Mouse (Mus musculus): ENCODE results near the gene Tspyl4.
A peak's percentile ranks its signal among the peaks of the same experiment; 100 is the strongest.

Gene Tspyl4

GRCm38 (mm10) chr10:34326701-34327100 is 29.5 kb downstream of the Tspyl4 start:
- peak; percentile 16 for DNase-seq

GRCm38 (mm10) chr10:34327144-34327543 is 29.9 kb downstream of the Tspyl4 start:
- DNase-seq: no peak

GRCm38 (mm10) chr10:34328310-34328709 is 31.1 kb downstream of the Tspyl4 start:
- no peak for DNase-seq

GRCm38 (mm10) chr10:34341014-34341413 is 43.8 kb downstream of the Tspyl4 start:
- DNase-seq: no peak

GRCm38 (mm10) chr10:34341886-34342285 is 44.6 kb downstream of the Tspyl4 start:
- DNase-seq: no peak
